Mouse (Mus musculus) layer of hippocampus, postnatal 36 days (tissue): ENCODE data around the gene Dap3. TPM values are rescaled to one million over a fixed set of nuclear protein-coding genes. Genes with fewer than 3 reads are reported as not detected.
"Not testable (repeated sequence)": the region's sequence is repeated elsewhere in the genome, so short reads cannot be mapped to it uniquely, and the experiment has no call there.

Experiments
- DNase-seq, 2 experiments: peaks; one replicate each; pipeline ENCODE4 v3.0.0; 2022
- total RNA-seq, 2 experiments: library from RNA; stranded (reverse); gene quantifications; 2 replicates each; pipeline ENCODE4 v1.2.3; 2021

Gene Dap3
- total RNA-seq: 100 to 1,000 TPM; 112 to 118 TPM

DNA sequence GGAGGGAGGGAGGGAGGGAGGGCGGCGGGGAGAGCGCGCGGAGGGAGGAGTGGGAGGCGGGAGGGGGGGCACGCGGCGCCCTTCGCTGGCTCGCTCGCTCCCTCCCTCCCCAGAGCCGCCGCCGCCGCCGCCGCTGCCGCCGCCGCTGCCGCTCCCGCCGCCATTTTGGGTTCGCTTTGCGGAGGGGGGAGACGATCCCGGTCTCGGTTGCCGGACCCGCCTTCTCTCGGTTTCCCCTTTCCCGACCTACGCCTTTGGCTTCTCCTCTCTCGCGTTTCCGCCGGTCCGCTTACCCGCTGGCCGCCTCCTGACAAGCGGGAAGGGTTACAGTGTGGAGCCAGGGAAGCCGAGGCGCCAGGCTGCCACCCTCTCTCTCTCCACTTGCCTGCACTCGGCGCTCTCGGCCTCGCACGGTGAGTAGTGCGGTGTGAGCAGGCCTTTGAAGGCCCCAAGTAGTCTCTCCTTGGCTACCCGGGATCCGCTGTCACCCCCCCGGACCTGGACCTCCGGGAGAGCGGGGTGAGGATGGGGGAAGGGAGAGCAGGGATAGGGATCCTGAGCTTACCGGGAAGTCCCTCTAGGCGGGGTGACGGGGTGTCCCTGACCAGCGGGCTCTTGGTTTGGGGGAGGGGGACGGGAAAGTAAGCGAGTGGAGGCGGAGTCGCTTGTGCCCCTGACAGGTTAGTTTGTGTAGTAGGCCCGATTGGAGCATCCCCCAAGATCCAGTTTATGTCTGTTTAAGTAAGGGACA lies at the start of gene Dap3, which contains the start of gene Ash1l:
Gene Dap3 (minus strand): TSS at position 606 of the 751 bp plus-strand sequence.
Gene Ash1l (plus strand): TSS at position 47 of the 751 bp plus-strand sequence.
- DNase-seq: peak; percentile 82 to 83

DNA sequence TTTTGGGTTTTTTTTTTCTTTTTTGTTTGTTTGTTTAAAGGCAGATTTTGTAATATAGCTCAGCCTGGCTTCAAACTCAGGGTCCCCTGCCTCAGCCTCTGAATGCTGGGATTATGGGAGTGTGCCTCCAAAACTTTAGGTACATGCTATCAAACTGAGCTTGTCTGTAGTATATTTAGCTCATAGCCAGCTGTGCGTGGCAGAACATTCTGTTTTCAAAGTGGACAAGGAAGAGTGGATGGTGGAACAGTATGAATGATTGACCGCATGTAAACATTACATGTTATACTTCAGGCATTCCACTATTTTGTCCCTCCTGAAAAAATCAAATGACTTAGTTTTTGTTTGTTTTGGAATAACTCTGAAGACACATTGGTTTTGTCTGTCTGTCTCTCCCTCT lies 41.8 kb upstream of the Dap3 start:
- DNase-seq: no peak

DNA sequence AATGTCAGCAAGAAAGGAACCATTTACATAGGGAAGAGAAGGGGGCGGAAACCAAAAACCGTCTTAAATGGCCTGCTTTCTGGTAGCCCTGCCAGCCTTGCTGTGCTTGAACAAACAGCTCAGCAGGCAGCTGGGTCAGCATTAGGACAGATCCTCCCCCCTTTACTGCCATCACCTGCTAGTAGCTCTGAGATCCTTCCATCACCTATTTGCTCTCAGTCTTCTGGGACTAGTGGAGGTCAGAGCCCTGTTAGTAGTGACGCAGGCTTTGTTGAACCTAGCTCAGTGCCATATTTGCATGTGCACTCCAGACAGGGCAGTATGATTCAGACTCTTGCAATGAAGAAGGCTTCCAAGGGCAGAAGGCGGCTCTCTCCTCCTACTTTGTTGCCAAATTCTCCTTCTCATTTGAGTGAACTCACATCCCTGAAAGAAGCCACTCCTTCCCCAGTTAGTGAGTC lies 33.0 kb upstream of the Dap3 start:
- no peak for DNase-seq

DNA sequence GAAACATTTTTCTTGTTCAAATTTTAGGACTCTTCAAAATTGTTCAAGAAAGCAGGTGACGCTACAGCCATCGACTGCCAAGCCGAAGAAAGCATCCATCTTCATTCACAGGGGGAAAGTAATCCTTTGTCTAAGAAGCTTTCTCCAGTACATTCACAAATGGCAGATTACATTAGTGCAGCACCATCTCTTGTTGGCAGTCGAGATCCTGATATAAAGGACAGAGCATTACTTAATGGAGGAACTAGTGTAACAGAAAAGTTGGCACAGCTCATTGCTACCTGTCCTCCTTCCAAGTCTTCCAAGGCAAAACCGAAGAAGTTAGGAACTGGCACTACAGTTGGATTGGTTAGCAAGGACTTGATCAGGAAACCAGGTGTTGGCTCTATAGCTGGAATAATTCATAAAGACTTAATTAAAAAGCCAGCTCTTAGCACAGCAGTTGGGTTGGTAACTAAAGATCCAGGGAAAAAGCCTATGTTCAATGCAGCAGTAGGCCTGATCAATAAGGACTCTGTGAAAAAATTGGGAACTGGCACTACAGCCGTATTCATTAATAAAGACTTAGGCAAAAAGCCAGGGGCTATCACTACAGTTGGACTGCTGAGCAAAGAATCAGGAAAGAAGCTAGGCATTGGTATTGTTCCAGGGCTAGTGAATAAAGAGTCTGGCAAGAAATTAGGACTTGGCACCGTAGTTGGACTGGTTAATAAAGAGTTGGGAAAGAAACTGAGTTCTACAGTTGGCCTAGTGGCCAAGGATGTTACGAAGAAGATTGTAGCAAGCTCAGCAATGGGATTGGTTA lies 30.4 kb upstream of the Dap3 start:
- no peak for DNase-seq

DNA sequence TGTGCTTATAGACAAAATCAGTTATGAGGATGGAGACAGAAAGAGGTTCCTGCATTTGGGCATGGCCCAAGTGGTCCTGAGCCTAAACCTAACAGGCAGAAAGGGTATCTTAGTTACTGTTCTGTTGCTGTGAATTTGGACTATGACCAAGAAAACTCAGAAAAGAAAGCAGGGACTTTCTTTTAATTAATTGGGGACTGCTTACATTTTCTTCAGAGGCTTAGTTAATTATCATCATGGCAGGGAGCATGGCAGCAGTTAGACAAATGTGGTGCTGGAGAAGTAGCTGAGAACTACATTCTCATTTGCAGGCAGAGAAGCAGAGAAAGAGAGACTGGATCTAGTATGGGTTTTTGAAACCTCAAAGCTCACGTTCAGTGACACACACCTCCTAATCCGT lies 24.0 kb upstream of the Dap3 start:
- DNase-seq: no peak

DNA sequence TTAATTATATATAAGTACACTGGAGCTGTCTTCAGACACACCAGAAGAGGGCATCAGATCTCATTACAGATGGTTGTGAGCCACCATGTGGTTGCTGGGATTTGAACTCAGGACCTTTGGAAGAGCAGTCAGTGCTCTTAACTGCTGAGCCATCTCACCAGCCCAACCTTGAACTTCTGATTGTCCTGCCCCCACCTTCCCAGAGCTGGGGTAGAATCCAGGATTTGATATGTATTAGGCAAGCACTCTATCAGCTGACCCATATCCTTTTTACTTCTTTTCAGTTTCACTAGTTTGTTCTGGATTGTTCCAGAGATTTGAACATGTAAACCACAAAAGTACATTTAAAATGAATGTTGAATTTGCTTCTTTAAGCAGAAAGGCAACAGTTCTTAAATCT lies 12.2 kb upstream of the Dap3 start:
- not testable (repeated sequence) for DNase-seq

DNA sequence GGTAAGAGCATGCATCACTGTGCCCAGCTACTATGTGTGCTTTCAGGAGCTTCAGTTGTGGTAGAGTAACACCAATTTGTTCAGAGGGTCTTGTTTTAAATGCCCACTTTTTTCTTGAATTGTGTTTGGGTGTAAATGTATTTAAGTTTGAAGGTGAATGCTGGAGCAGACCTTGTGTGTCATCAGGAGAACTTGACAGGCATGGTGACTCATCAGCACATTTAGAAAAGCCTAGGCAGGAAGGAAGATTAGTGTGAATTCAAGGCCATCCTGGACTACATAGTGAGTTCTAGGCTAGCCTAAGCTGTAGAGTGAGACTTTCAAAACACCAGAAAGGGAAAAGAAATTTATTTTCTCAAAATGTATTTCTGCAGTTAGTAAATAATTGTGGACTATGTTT lies 2.8 kb upstream of the Dap3 start:
- DNase-seq: no peak

DNA sequence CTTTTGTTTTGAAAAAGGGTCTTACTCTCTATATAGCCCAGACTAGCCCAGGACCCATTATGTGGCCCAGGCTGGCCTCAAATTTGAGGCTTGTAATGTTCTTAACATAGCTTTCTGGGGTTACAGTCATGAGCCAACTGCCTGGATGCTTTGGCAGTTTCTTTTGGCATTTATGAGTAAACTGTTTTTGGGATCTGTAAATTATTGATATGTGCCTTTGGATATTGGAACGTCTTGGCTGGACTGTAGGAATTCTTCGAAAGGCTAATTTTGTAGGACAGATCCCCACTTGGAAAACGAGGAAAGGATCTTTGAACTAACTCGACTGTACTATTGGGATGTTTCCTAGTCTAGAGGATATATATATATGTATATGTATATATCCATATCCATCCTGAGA lies 2.3 kb upstream of the Dap3 start:
- no peak for DNase-seq

DNA sequence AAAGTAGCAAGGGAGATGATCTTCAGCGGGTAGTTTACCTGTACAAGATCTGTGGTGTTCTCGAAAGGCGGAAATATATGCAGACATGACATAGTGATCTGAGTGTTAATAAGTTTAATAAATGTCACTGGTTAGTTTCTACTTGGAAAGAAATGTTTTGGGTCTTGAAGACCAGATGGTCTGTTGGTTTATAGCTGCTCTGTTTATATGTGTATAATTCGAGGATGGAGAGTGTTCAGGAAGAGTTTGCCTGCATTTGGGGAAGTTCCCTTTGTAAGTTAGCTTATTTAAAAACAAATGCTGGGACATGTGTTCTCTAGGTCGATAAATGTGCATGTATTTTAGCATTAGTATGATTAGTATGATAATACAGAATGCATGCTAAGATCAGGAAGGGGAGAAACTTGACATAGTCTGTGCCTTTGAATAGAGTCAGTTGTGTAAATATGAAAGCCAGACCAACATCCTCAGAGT lies 383 bp upstream of the Dap3 start:
- DNase-seq: no peak

DNA sequence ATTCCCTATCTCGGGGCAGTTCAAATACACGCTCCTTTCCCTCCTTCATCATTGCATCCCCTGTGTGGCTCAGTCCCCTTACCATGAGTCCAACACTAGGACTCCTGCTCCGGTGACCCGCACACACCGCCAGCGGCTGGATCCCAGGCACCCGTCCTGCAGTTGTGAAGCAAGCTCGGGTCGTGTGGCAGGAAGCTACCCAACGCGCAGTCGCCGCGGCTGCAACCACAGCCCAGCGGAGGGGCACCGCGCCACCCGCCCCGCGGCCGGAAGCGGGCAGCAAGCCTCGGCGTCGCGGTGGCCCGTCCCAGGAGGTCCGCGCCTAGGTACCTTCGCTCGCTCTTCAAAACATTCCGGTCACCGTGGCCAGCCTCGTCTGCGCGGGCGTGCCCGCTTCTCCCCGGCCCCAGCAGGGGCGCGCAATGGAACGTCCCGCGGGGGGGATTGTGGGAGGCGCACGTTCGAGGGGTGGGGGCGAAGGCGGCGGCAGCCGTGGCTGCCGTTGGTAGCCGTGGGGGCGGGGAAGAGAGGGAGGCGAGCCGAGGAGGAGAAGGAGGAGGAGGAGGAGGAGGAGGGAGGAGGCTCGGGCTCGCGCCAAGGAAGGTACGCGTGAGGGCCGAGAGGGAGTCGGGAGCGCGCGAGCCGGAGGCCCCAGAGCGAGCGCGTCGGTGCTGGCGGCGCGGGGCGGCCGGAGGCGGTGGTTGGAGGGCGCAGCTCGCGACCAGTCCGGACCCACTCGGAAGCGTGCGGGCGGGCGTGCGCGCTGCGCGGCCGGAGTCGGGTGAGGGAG lies 1.0 kb downstream of the Dap3 start:
- peak; percentile 85 to 87 for DNase-seq

DNA sequence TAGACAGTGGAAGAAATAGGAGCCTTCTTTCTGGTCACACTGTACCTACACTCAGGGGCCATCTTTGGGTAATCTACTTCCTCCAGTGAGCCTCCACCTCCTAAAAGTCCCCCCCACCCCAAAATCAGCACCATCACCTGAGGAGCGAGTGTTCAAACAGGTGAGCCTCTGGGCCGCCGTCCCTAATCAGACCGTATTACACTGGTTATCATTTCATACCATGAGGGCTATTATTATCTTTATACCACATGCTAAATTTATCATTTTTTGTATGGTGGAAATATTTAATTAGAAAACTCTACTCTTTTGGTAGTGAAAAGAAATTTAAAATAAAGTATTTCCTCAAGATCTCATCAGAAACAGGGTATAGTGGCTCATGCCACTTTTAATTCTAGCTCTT lies 6.9 kb downstream of the Dap3 start:
- DNase-seq: no peak

DNA sequence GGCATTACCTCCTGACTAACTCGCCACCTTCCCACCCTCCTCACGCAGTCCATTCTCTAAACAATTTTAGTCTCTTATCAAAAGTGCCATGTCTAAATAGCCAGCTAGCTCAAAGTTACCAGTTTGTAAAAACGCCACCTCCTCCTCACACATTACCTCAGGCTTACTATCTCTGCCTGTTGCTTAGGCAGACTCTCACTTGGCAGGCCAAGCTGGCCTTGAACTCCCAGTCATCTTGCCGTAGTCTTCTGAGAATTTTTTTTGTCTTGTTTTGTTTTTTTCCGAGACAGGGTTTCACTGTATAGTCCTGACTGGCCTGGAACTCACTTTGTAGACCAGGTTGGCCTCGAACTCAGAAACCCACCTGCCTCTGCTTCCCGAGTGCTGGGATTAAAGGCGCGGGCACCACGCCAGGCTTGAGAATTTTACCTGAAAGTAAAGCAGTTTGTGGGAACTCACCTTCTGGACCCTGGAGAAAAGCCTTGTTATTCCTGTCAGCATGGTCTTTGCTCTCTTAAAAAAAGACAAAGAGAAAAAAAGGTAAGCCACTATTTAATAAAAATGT lies 8.6 kb downstream of the Dap3 start:
- no peak for DNase-seq

DNA sequence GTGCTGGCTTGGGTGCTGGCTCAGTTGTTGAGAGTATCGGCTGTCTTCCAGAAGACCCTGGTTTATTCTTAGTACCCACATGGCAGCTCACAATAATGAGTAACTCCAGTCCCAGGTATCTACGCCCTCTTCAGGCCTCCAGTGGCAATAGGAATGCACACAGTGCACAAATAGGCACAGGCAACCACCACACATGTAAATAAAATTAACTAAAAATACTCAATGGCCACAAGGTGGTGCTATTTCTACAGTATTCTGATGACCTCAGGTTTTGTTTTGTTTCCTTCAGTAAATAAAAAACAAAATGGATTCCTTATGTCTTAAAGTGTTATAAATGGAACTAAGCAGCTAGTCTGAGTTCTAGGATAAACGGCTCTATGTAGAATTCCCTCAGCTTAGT lies 11.2 kb downstream of the Dap3 start:
- DNase-seq: no peak

DNA sequence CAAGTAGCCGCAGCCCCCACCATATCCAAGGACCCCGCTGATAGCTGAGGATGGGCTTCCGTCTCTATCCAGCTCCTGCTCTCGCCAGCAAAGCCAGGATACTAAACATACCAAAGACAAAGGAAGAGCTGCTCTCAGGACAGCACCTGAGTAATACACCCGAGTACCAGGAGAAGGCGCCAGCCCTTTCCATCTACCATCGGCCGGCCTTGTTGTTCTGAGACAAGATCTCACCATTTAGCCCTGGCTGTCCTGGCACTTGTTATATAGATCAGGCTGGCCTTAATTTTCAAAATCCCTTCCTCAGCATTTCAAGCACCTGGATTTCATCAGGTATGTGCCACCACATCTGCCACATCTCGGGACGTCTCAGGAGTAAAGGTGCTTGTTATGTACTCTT lies 11.9 kb downstream of the Dap3 start:
- no peak for DNase-seq

DNA sequence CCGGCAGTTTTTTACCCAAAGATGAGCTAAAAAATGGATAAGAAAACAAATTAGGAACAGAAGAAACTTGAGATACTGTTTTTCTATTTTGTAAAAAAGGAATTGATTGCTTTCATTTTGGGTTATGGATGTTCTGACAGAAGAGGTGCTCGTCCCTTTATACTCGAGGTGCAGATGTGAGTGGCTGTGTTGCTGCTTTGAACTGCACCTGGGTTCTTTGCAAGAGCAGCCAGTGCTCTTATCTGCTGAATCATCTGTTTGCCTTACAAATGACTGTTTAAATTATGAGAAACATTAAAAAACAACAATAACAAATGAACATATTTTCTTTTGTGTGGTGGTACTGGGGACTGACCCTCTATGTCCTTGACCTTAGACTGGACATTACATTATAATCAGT lies 21.5 kb downstream of the Dap3 start:
- no peak for DNase-seq

DNA sequence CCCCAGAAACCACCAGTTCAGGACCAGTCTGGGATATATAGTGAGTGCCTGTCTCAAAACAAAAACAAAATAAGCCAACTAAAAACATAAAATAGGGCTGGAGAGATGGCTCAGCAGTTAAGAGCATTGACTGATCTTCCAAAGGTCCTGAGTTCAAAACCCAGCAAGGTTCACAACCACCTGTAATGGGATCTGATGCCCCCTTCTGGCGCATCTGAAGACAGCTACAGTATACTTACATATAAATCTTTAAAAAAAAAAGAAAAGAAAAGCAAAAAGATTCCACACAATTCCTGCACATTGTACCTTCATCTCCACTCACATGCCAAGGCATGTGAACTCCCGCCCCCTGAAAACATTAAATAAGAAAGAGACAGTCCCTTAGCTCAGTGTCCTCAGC lies 25.3 kb downstream of the Dap3 start:
- DNase-seq: no peak

DNA sequence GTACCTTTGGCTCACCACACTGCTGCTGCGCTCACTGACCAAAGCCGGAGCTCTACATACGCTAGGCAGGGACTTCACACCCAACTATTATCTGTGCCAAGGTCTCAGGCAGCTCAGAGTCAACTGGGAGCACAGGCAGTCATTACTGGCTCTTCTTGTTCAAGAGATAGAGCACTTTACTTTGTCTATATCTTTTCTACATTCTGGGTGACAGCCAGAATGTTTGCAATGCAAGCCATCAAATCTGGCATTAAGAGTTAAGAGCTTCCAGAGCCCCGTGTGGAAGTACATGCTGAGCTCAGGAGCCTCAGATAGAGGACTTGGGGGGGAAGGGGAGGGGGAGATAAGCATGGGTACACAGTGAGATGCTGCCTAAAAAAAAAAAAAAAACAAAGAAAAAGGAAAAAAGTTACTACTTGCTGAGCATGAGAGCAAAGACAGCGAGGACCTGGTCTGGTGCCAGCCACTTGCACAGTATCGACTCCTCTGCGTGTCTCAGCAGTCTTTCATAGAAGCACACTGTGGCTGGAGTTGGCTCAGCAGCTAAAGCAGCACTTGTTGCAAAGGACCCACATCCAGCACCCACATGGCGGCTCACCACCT lies 26.9 kb downstream of the Dap3 start:
- no peak for DNase-seq

DNA sequence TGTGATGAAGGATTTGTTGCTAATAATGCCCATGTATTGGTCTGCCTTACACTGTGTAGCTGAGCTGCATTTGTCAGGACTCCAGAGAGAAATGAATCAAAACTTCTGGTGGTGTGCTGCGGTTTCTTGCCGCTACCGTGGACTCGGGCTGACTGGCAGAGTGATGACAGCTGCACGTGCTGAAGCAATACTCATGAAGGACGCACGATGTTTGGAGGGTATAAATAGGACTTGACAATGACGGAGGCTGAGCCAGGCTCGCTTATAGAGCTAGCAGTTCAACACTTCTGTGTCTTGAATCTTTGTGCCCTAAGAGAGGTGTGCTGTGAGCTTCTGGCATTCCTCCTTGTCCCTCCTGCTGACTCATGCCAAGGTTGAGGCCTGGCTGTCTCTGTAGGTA lies 29.6 kb downstream of the Dap3 start:
- DNase-seq: no peak

DNA sequence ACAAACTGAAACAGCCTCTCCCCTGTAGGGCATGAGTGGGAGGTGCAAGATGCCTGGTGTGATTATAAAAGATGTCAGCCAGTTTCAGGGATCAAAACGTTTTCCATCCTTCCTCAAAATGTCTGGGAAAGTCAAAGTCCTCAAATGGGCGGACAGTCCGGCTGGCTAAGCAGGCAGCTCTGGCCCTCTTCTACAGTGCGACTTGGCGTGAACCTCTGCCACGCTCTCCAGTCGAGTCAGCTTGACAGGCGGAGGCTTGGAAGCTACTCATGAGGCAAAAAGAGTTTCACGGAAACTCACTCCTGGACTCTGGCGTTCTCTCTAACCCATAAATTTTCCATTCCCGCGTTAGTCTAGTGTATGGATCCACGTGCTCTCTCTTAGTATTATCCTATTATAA lies 32.0 kb downstream of the Dap3 start:
- no peak for DNase-seq

DNA sequence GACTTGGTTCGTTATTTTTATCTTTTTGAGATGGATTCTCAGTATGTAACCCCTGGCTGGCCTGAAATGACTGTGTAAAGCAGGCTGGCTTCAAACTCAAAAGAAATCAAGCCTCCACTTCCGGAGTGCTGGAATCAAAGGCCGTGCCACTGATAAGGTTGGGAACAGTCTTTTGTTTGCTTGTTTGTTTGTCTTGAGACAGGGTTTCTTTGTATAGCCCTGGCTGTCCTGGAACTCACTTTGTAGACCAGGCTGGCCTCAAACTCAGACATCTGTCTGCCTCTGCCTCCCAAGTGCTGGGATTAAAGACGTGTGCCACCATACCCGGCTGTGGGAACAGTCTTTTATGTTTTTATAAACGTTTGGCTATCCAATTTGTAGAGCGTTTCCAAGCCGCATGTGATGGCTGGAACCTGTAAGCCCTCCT lies 36.6 kb downstream of the Dap3 start:
- no peak for DNase-seq

DNA sequence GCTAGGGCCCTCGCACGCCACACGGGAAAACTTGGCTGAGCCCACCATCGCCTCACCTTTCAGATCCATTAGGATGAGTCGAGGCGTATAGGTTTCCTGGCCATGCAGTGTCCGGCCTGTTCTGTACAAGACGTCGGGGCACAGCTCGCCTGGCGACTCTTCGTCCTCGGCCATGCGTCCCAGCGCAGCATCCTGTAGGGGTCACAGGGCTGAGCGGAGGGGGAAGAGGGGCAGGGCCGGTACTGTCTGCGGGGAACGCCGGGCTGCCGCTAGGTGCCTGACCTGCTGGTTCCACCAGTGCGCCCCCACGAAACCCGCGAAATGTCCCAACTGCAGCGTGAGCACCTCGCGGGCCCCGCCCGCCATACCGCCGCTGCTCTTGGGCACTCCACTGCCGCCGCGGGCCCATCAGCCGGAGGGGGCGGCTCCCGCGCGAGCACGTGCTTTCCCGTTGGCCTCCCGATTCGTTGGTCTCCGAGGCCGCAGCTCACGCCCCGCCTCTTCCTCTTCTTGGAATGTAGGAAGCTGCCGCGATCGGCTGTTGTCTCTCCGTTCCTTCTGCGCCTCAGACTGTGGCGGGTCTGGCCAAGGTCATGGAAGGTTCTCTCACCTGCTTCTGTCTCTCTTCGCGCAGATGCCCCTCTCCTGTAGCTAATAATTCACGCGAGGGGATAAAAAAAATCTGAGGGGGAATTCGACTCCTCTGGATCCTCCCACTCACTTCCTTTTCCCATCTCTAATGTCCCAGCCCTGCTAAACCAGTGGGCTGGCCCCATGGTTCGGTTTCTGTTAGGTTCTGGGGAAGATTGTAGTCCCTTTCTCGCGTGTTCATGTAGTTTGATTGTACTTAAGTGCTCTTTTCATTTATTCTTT lies 37.2 kb downstream of the Dap3 start, which contains the start of gene Msto1:
Gene Msto1 (minus strand): TSS at position 489 of the 873 bp plus-strand sequence.
- peak; percentile 93 for DNase-seq
